Mouse (Mus musculus): Measurements from ENCODE around the gene Gm3336. TPM values are rescaled to one million over a fixed set of nuclear protein-coding genes. Genes with fewer than 3 reads are reported as not detected.
A peak's percentile ranks its signal among the peaks of the same experiment; 100 is the strongest.

The Gm3336 gene
- polyA plus RNA-seq, 1 experiment from 2014 or later: 0.35 TPM

GRCm38 (mm10) chr8:70737705-70738104, 19.4 kb downstream of the Gm3336 start:
- H3K36me3 ChIP-seq (replicated peaks): no peaks in the 10 kb centered on the region
- ATAC-seq (ENCODE audit: insufficient read depth): no peak
- H3K9me3 ChIP-seq (replicated peaks): no peaks in the 10 kb centered on the region
- WGBS (ENCODE audit: insufficient replicate concordance): 47% methylated on average over 5 of the region's 5 CpGs
- no peak overlapping the region for H3K27ac ChIP-seq (replicated peaks)
- peaks cover 58% of the 10 kb centered on the region for H3K27me3 ChIP-seq
- no peak overlapping the region for H3K4me3 ChIP-seq (replicated peaks)
- 0 out of 2 replicates have a peak, but pooled peaks cover 3% of the 10 kb centered on the region for H3K4me1 ChIP-seq (replicated peaks)
- no peak overlapping the region for H3K9ac ChIP-seq
- no peak overlapping the region for H3K4me2 ChIP-seq

- H3K4me2 ChIP-seq: no peak overlapping the region
- no peaks in the 10 kb centered on the region for H3K9me3 ChIP-seq (replicated peaks)
- peaks cover 61% of the 10 kb centered on the region for H3K27me3 ChIP-seq
- no peaks in the 10 kb centered on the region for H3K36me3 ChIP-seq (replicated peaks)
- WGBS (ENCODE audit: insufficient replicate concordance): 42% methylated on average over 3 of the region's 3 CpGs
- peaks cover 8% of the 10 kb centered on the region for H3K4me1 ChIP-seq (replicated peaks)
- no peak overlapping the region for H3K9ac ChIP-seq
- no peak overlapping the region for H3K27ac ChIP-seq (replicated peaks)
- no peak overlapping the region for H3K4me3 ChIP-seq (replicated peaks)
- no peak for ATAC-seq (ENCODE audit: insufficient read depth)
Measured at GRCm38 (mm10) chr8:70738211-70738610, 19.9 kb downstream of the Gm3336 start.

GRCm38 (mm10) chr8:70741661-70742060, 23.3 kb downstream of the Gm3336 start:
- no peak overlapping the region for H3K27ac ChIP-seq (replicated peaks)
- no peak overlapping the region for H3K9ac ChIP-seq
- peaks cover 92% of the 10 kb centered on the region for H3K27me3 ChIP-seq
- no peak overlapping the region for H3K4me2 ChIP-seq
- H3K4me3 ChIP-seq (replicated peaks): no peak overlapping the region
- H3K36me3 ChIP-seq (replicated peaks): no peaks in the 10 kb centered on the region
- no peak for ATAC-seq (ENCODE audit: insufficient read depth)
- no peaks in the 10 kb centered on the region for H3K9me3 ChIP-seq (replicated peaks)
- WGBS (ENCODE audit: insufficient replicate concordance): 48% methylated on average over 5 of the region's 5 CpGs
- peaks cover 25% of the 10 kb centered on the region for H3K4me1 ChIP-seq (replicated peaks)

GRCm38 (mm10) chr8:70742176-70742575, 23.8 kb downstream of the Gm3336 start:
- Histone ChIP-seq H3K4me2 (no peak overlapping the region), H3K9me3 (replicated peaks) (no peaks in the 10 kb centered on the region), H3K27me3 (peaks cover 95% of the 10 kb centered on the region), H3K4me1 (replicated peaks) (peaks cover 25% of the 10 kb centered on the region), H3K36me3 (replicated peaks) (no peaks in the 10 kb centered on the region), H3K9ac (no peak overlapping the region), H3K4me3 (replicated peaks) (no peak overlapping the region), H3K27ac (replicated peaks) (no peak overlapping the region)
- ATAC-seq (ENCODE audit: insufficient read depth): no peak
- 50% methylated on average over 11 of the region's 11 CpGs for WGBS (ENCODE audit: insufficient replicate concordance)

GRCm38 (mm10) chr8:70742981-70743655, 24.8 kb downstream of the Gm3336 start:
- WGBS (ENCODE audit: insufficient replicate concordance): 3% methylated on average over 38 of the region's 38 CpGs
- peaks cover 95% of the 10 kb centered on the region for H3K27me3 ChIP-seq
- H3K4me3 ChIP-seq (replicated peaks): no peak overlapping the region

GRCm38 (mm10) chr8:70743656-70744590, 25.6 kb downstream of the Gm3336 start:
- no peaks in the 10 kb centered on the region for H3K9me3 ChIP-seq (replicated peaks)
- no peaks in the 10 kb centered on the region for H3K36me3 ChIP-seq (replicated peaks)
- H3K27ac ChIP-seq (replicated peaks): no peak overlapping the region
- H3K9ac ChIP-seq: no peak overlapping the region; the same call in 1 of the 2 replicates
- peaks cover 23% of the 10 kb centered on the region for H3K4me1 ChIP-seq (replicated peaks)
- WGBS (ENCODE audit: insufficient replicate concordance): 4% methylated on average over 48 of the region's 48 CpGs
- peak overlapping the region; percentile 53 for H3K4me2 ChIP-seq
- 0 out of 2 replicates have a peak, but pooled peaks have one; percentile 12 for ATAC-seq (ENCODE audit: insufficient read depth)
- peak overlapping the region; percentile 33 for H3K4me3 ChIP-seq (replicated peaks)
- H3K27me3 ChIP-seq: peaks cover 96% of the 10 kb centered on the region

More at GRCm38 (mm10) chr8:70742981-70743655, 24.8 kb downstream of the Gm3336 start:
- Histone ChIP-seq H3K36me3 (replicated peaks) (no peaks in the 10 kb centered on the region), H3K4me1 (replicated peaks) (peaks cover 25% of the 10 kb centered on the region), H3K9ac (no peak overlapping the region), H3K9me3 (replicated peaks) (no peaks in the 10 kb centered on the region), H3K27ac (replicated peaks) (no peak overlapping the region), H3K4me2 (peak overlapping the region; percentile 53)
- no peak; the same call in 1 of the 2 replicates for ATAC-seq (ENCODE audit: insufficient read depth)

GRCm38 (mm10) chr8:70744806-70745205, 26.5 kb downstream of the Gm3336 start:
- H3K27ac ChIP-seq (replicated peaks): no peak overlapping the region
- H3K27me3 ChIP-seq: peaks cover 100% of the 10 kb centered on the region
- H3K9ac ChIP-seq: no peak overlapping the region
- 0 out of 2 replicates have a peak overlapping the region, but pooled peaks have one; percentile 53 for H3K4me2 ChIP-seq
- H3K9me3 ChIP-seq (replicated peaks): no peaks in the 10 kb centered on the region
- no peak overlapping the region for H3K4me3 ChIP-seq (replicated peaks)
- ATAC-seq (ENCODE audit: insufficient read depth): no peak
- WGBS (ENCODE audit: insufficient replicate concordance): 30% methylated on average over 11 of the region's 11 CpGs
- H3K4me1 ChIP-seq (replicated peaks): peaks cover 23% of the 10 kb centered on the region
- H3K36me3 ChIP-seq (replicated peaks): no peaks in the 10 kb centered on the region

- no peak for ATAC-seq (ENCODE audit: insufficient read depth)
- Histone ChIP-seq H3K4me3 (replicated peaks) (no peak overlapping the region), H3K27me3 (peaks cover 92% of the 10 kb centered on the region), H3K36me3 (replicated peaks) (no peaks in the 10 kb centered on the region), H3K27ac (replicated peaks) (no peak overlapping the region), H3K4me2 (no peak overlapping the region), H3K9ac (no peak overlapping the region), H3K9me3 (replicated peaks) (no peaks in the 10 kb centered on the region), H3K4me1 (replicated peaks) (peaks cover 23% of the 10 kb centered on the region)
- 52% methylated on average over 19 of the region's 19 CpGs for WGBS (ENCODE audit: insufficient replicate concordance)
Measured at GRCm38 (mm10) chr8:70745691-70746220, 27.4 kb downstream of the Gm3336 start.

- Histone ChIP-seq H3K9me3 (replicated peaks) (no peaks in the 10 kb centered on the region), H3K4me3 (replicated peaks) (no peak overlapping the region), H3K27ac (replicated peaks) (no peak overlapping the region), H3K4me1 (replicated peaks) (peaks cover 23% of the 10 kb centered on the region), H3K36me3 (replicated peaks) (no peaks in the 10 kb centered on the region), H3K4me2 (no peak overlapping the region), H3K9ac (no peak overlapping the region), H3K27me3 (peaks cover 83% of the 10 kb centered on the region)
- WGBS (ENCODE audit: insufficient replicate concordance): 72% methylated on average over 9 of the region's 9 CpGs
- no peak for ATAC-seq (ENCODE audit: insufficient read depth)
Measured at GRCm38 (mm10) chr8:70746676-70747075, 28.3 kb downstream of the Gm3336 start.

- no peak for ATAC-seq (ENCODE audit: insufficient read depth)
- Histone ChIP-seq H3K27me3 (peaks cover 76% of the 10 kb centered on the region), H3K4me1 (replicated peaks) (peaks cover 26% of the 10 kb centered on the region), H3K4me2 (no peak overlapping the region), H3K36me3 (replicated peaks) (no peaks in the 10 kb centered on the region), H3K9ac (no peak overlapping the region), H3K4me3 (replicated peaks) (no peak overlapping the region), H3K27ac (replicated peaks) (no peak overlapping the region), H3K9me3 (replicated peaks) (no peaks in the 10 kb centered on the region)
- 74% methylated on average over 18 of the region's 18 CpGs for WGBS (ENCODE audit: insufficient replicate concordance)
Measured at GRCm38 (mm10) chr8:70747211-70747890, 29.0 kb downstream of the Gm3336 start.

All from liver, embryonic 15.5 days (tissue).